Mouse (Mus musculus): ENCODE measurements around the gene Dll4. TPM values are rescaled to one million over a fixed set of nuclear protein-coding genes. Genes with fewer than 3 reads are reported as not detected.

Dll4 gene
- total and polyA plus RNA-seq, 3 experiments = 0.12 to 0.13 TPM; not detected in 1

DNA sequence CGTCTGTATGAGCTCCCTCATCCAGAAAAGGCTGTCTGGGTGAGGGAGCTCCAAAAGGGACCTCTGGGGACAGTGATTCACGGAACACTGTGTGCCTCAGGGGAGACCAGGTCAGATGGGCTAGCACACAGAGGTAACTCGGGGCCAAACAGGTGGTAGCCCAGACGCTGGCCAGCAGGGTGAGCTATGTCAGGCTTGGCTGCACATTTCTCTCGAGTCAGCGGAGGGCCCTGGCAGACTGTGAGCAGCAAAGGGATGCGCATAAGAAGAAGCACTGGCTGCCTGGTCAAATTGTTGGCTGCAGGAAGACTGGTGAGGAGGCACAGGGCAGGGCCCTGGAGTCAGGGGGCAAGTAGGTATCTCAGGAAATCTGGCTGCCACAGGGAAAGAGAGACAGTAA, 30.1 kb downstream of the Dll4 start (continued):
- TF ChIP-seq CHD1 (IDR thresholded peaks at IDR 0.05; ENCODE audit: low read depth, low read length) (0 out of 2 replicates have a peak, but pooled peaks have one; percentile 15), TBP (conservative IDR thresholded peaks at IDR 0.05; ENCODE audit: low read depth, low read length) (no peak), POLR2A (IDR thresholded peaks at IDR 0.05; ENCODE audit: low read depth, low read length) (peak; percentile 27; the same call in 1 of the 2 replicates), ELF1 (IDR thresholded peaks at IDR 0.05; ENCODE audit: low read depth, low read length) (peak; percentile 54), RAD21 (IDR thresholded peaks at IDR 0.05; ENCODE audit: low read depth, low read length) (peak; percentile 18), IRF4 (IDR thresholded peaks at IDR 0.05; ENCODE audit: low read depth, low read length) (0 out of 2 replicates have a peak, but pooled peaks have one; percentile 27), PAX5 (IDR thresholded peaks at IDR 0.05; ENCODE audit: low read length) (no peak), ZNF384 (IDR thresholded peaks at IDR 0.05; ENCODE audit: low read depth, low read length) (no peak), HCFC1 (IDR thresholded peaks at IDR 0.05; ENCODE audit: low read depth, low read length) (no peak; the same call in 1 of the 2 replicates)

- in situ Hi-C loops (cut with MboI; ENCODE audit: low pct_ligation_motif_present, low pct_unique_long_range_greater_than_20kb, low sequenced_read_pairs) (no loop called here), dilution Hi-C loops (cut with MboI; ENCODE audit: extremely low pct_ligation_motif_present, extremely low pct_unique_long_range_greater_than_20kb, low sequenced_read_pairs) (no loop called here)
- Histone ChIP-seq H3K4me1 (ENCODE audit: control insufficient read depth in 1 of 2, insufficient read depth in 2 of 2) (peaks cover 34 to 72% of the 10 kb centered on the region in 2 experiments), H3K27ac (ENCODE audit: insufficient read depth, low read depth) (no peak overlapping the region), H3K27me3 (replicated peaks) (no peaks in the 10 kb centered on the region), H3K9ac (ENCODE audit: insufficient read depth, low read depth) (no peak overlapping the region), H3K36me3 (replicated peaks in 1 of 2; ENCODE audit: control insufficient read depth in 1 of 2, insufficient read depth in 1 of 2, low read length in 1 of 2) (peaks cover 33 to 40% of the 10 kb centered on the region in 2 experiments), H3K79me2 (replicated peaks; ENCODE audit: control insufficient read depth, extremely low read depth, insufficient read depth, poor library complexity, severe bottlenecking) (peaks cover 27% of the 10 kb centered on the region), H3K4me3 (replicated peaks in 1 of 3; ENCODE audit: low read depth in 2 of 3, low read length in 2 of 3, poor library complexity in 1 of 3) (no peak overlapping the region), H3K4me2 (ENCODE audit: insufficient read depth, low read depth, poor library complexity, severe bottlenecking) (no peak overlapping the region), H3K9me3 (replicated peaks; ENCODE audit: low read length) (peaks cover 14% of the 10 kb centered on the region)
- peak; percentile 22 for DNase-seq (ENCODE audit: extremely low read depth)
- TF ChIP-seq ZMIZ1 (IDR thresholded peaks at IDR 0.05; ENCODE audit: low read depth, low read length) (peak; percentile 48; the same call in 1 of the 2 replicates), CHD2 (IDR thresholded peaks at IDR 0.05; ENCODE audit: low read length) (0 out of 2 replicates have a peak, but pooled peaks have one; percentile 4), ELF1 (IDR thresholded peaks at IDR 0.05; ENCODE audit: low read depth, low read length) (no peak), POLR2A (IDR thresholded peaks at IDR 0.05; ENCODE audit: low read depth, low read length) (peak; percentile 40; the same call in 1 of the 2 replicates)
Measured at GRCm38 (mm10) chr2:119356310-119356709, 30.7 kb downstream of the Dll4 start.

GRCm38 (mm10) chr2:119356805-119357204, 31.2 kb downstream of the Dll4 start:
- H3K9me3 ChIP-seq (replicated peaks; ENCODE audit: low read length) = peaks cover 19% of the 10 kb centered on the region
- TF ChIP-seq USF1 (IDR thresholded peaks at IDR 0.05; ENCODE audit: low read depth, low read length) (no peak), NELFE (IDR thresholded peaks at IDR 0.05; ENCODE audit: low read depth, low read length) (no peak), MYC (IDR thresholded peaks at IDR 0.05; ENCODE audit: low read depth, low read length) (no peak), MAX (IDR thresholded peaks at IDR 0.05; ENCODE audit: low read length) (no peak), ZC3H11A (IDR thresholded peaks at IDR 0.05; ENCODE audit: low read depth, low read length) (no peak), JUN (IDR thresholded peaks at IDR 0.05; ENCODE audit: insufficient read depth, low read depth, low read length) (no peak), POLR2AphosphoS2 (IDR thresholded peaks at IDR 0.05; ENCODE audit: low read depth, low read length) (no peak), MAZ (IDR thresholded peaks at IDR 0.05; ENCODE audit: low read depth, low read length) (no peak), BHLHE40 (IDR thresholded peaks at IDR 0.05; ENCODE audit: low read depth, low read length) (no peak)
- in situ Hi-C loops (cut with MboI; ENCODE audit: low pct_ligation_motif_present, low pct_unique_long_range_greater_than_20kb, low sequenced_read_pairs) (no loop called here), dilution Hi-C loops (cut with MboI; ENCODE audit: extremely low pct_ligation_motif_present, extremely low pct_unique_long_range_greater_than_20kb, low sequenced_read_pairs) (no loop called here)
- no peak overlapping the region for H3K27ac ChIP-seq (ENCODE audit: insufficient read depth, low read depth)
- H3K4me1 ChIP-seq (ENCODE audit: control insufficient read depth in 1 of 2, insufficient read depth in 2 of 2) = peaks cover 34 to 72% of the 10 kb centered on the region in 2 experiments
- DNase-seq (ENCODE audit: extremely low read depth) = no peak
- no peak overlapping the region for H3K4me2 ChIP-seq (ENCODE audit: insufficient read depth, low read depth, poor library complexity, severe bottlenecking)
- no peak overlapping the region for H3K4me3 ChIP-seq (replicated peaks in 1 of 3; ENCODE audit: low read depth in 2 of 3, low read length in 2 of 3, poor library complexity in 1 of 3)
- no peaks in the 10 kb centered on the region for H3K27me3 ChIP-seq (replicated peaks)
- peaks cover 22% of the 10 kb centered on the region for H3K79me2 ChIP-seq (replicated peaks; ENCODE audit: control insufficient read depth, extremely low read depth, insufficient read depth, poor library complexity, severe bottlenecking)
- peaks cover 33 to 39% of the 10 kb centered on the region in 2 experiments for H3K36me3 ChIP-seq (replicated peaks in 1 of 2; ENCODE audit: control insufficient read depth in 1 of 2, insufficient read depth in 1 of 2, low read length in 1 of 2)
- no peak overlapping the region for H3K9ac ChIP-seq (ENCODE audit: insufficient read depth, low read depth)
